Mouse (Mus musculus): ENCODE results near the gene Nxf2. TPM values are rescaled to one million over a fixed set of nuclear protein-coding genes. Genes with fewer than 3 reads are reported as not detected.

Nxf2 gene
- not detected for polyA plus RNA-seq (2017; shearing (Covaris generic))

DNA sequence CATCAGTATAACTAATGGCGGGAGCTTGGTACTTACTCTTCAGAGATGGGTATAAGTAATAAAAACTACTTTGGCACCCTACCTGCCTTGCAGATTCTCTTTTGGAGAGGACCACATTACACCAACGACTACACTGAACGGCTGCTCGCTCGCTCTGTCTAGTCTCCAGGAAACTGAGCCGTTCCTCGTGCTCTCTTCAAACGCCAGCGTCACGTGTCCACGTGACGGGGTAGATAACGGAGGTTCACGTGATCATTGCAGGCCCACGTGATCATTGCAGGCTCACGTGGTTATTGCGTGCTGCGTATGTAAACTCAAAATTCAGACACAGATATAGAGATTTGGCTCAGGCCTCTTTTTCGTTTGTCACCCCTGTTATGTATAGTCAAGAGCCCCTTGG lies at the start of gene Nxf2:
Nxf2 (minus strand) TSS at position 209 of the 400 bp plus-strand sequence.

GRCm38 (mm10) chrX:135008720-135009470 lies 44.3 kb upstream of the Nxf2 start, which contains the start of gene Zmat1:
TSS of gene Zmat1 (minus strand) at chrX:135009209.

Other genes with a start within 250 kb of the Nxf2 start
- gene Armcx1, start 246.8 kb downstream of the Nxf2 start, polyA plus RNA-seq (2017; shearing (Covaris generic)): 1.5 TPM
- 2.2 TPM for gene Armcx6, start 213.3 kb downstream of the Nxf2 start, polyA plus RNA-seq (2017; shearing (Covaris generic))
- gene Armcx3, start 208.2 kb downstream of the Nxf2 start, polyA plus RNA-seq (2017; shearing (Covaris generic)): 15.0 TPM
- gene Armcx2, start 155.5 kb downstream of the Nxf2 start, polyA plus RNA-seq (2017; shearing (Covaris generic)): 10.7 TPM
- 6.1 TPM for gene Zmat1, start 44.5 kb upstream of the Nxf2 start, polyA plus RNA-seq (2017; shearing (Covaris generic))
- gene Gm15023, start 212.9 kb upstream of the Nxf2 start, polyA plus RNA-seq (2017; shearing (Covaris generic)): 0.09 TPM
- not detected for gene Tceal6, start 245.9 kb upstream of the Nxf2 start, polyA plus RNA-seq (2017; shearing (Covaris generic))